Mouse (Mus musculus): ENCODE measurements around the gene Gm49405. TPM values are rescaled to one million over a fixed set of nuclear protein-coding genes. Genes with fewer than 3 reads are reported as not detected.
"Not testable (repeated sequence)": the region's sequence is repeated elsewhere in the genome, so short reads cannot be mapped to it uniquely, and the experiment has no call there.

The Gm49405 gene
- polyA plus RNA-seq, 1 experiment from 2014 or later: 0.48 TPM

- H3K9ac ChIP-seq (ENCODE audit: low read depth, low read length); H3K4me2 ChIP-seq (ENCODE audit: low read depth, low read length); H3K4me3 ChIP-seq (ENCODE audit: low read depth, low read length); H3K27ac ChIP-seq (ENCODE audit: low read length); H3K36me3 ChIP-seq (ENCODE audit: control insufficient read depth, insufficient read depth); ATAC-seq (ENCODE audit: low read depth); H3K27me3 ChIP-seq (ENCODE audit: control insufficient read depth, insufficient read depth, low read depth, low read length); H3K9me3 ChIP-seq (replicated peaks; ENCODE audit: control insufficient read depth, low read length); H3K4me1 ChIP-seq (ENCODE audit: control insufficient read depth, low read depth, low read length): not testable (repeated sequence)
- 74% methylated on average over 6 of the region's 6 CpGs for WGBS (ENCODE audit: insufficient replicate concordance)
These were observed 38.6 kb upstream of the Gm49405 start for GRCm38 (mm10) chr19:3961805-3962204.

- WGBS (ENCODE audit: insufficient replicate concordance): 9% methylated on average over 2 of the region's 2 CpGs
- H3K9me3 ChIP-seq (replicated peaks; ENCODE audit: control insufficient read depth, low read length): no peaks in the 10 kb centered on the region
These were observed 38.0 kb upstream of the Gm49405 start for GRCm38 (mm10) chr19:3962469-3962868.

GRCm38 (mm10) chr19:3964030-3964429, 36.4 kb upstream of the Gm49405 start:
- H3K4me3 ChIP-seq (ENCODE audit: low read depth, low read length): no peak overlapping the region
- no peak overlapping the region for H3K9ac ChIP-seq (ENCODE audit: low read depth, low read length)
- H3K4me2 ChIP-seq (ENCODE audit: low read depth, low read length): no peak overlapping the region
- H3K27ac ChIP-seq (ENCODE audit: low read length): no peak overlapping the region
- H3K9me3 ChIP-seq (replicated peaks; ENCODE audit: control insufficient read depth, low read length): no peaks in the 10 kb centered on the region
- 57% methylated on average over 4 of the region's 4 CpGs for WGBS (ENCODE audit: insufficient replicate concordance)
- H3K4me1 ChIP-seq (ENCODE audit: control insufficient read depth, low read depth, low read length): no peaks in the 10 kb centered on the region; the same call in 1 of the 2 replicates
- no peaks in the 10 kb centered on the region for H3K36me3 ChIP-seq (ENCODE audit: control insufficient read depth, insufficient read depth)
- no peaks in the 10 kb centered on the region for H3K27me3 ChIP-seq (ENCODE audit: control insufficient read depth, insufficient read depth, low read depth, low read length)
- peak; percentile 16; the same call in 1 of the 2 replicates for ATAC-seq (ENCODE audit: low read depth)

More at GRCm38 (mm10) chr19:3962469-3962868, 38.0 kb upstream of the Gm49405 start:
- ATAC-seq (ENCODE audit: low read depth): no peak
- no peak overlapping the region for H3K4me2 ChIP-seq (ENCODE audit: low read depth, low read length)
- no peaks in the 10 kb centered on the region for H3K36me3 ChIP-seq (ENCODE audit: control insufficient read depth, insufficient read depth)
- no peaks in the 10 kb centered on the region; the same call in 1 of the 2 replicates for H3K4me1 ChIP-seq (ENCODE audit: control insufficient read depth, low read depth, low read length)
- H3K27me3 ChIP-seq (ENCODE audit: control insufficient read depth, insufficient read depth, low read depth, low read length): no peaks in the 10 kb centered on the region
- no peak overlapping the region for H3K27ac ChIP-seq (ENCODE audit: low read length)
- no peak overlapping the region for H3K9ac ChIP-seq (ENCODE audit: low read depth, low read length)
- no peak overlapping the region for H3K4me3 ChIP-seq (ENCODE audit: low read depth, low read length)

- no peak overlapping the region for H3K27ac ChIP-seq (ENCODE audit: low read length)
- H3K9me3 ChIP-seq (replicated peaks; ENCODE audit: control insufficient read depth, low read length): no peaks in the 10 kb centered on the region
- H3K4me1 ChIP-seq (ENCODE audit: control insufficient read depth, low read depth, low read length): no peaks in the 10 kb centered on the region; the same call in 1 of the 2 replicates
- H3K9ac ChIP-seq (ENCODE audit: low read depth, low read length): no peak overlapping the region
- no peak for ATAC-seq (ENCODE audit: low read depth)
- H3K4me3 ChIP-seq (ENCODE audit: low read depth, low read length): no peak overlapping the region
- H3K36me3 ChIP-seq (ENCODE audit: control insufficient read depth, insufficient read depth): no peaks in the 10 kb centered on the region
- H3K27me3 ChIP-seq (ENCODE audit: control insufficient read depth, insufficient read depth, low read depth, low read length): no peaks in the 10 kb centered on the region
- WGBS (ENCODE audit: insufficient replicate concordance): 58% methylated on average over 11 of the region's 11 CpGs
- H3K4me2 ChIP-seq (ENCODE audit: low read depth, low read length): no peak overlapping the region
These were observed 33.9 kb upstream of the Gm49405 start for GRCm38 (mm10) chr19:3966330-3967075.

GRCm38 (mm10) chr19:3967258-3967657, 33.2 kb upstream of the Gm49405 start:
- Histone ChIP-seq H3K27me3 (ENCODE audit: control insufficient read depth, insufficient read depth, low read depth, low read length) (no peaks in the 10 kb centered on the region), H3K4me3 (ENCODE audit: low read depth, low read length) (no peak overlapping the region), H3K36me3 (ENCODE audit: control insufficient read depth, insufficient read depth) (no peaks in the 10 kb centered on the region), H3K9me3 (replicated peaks; ENCODE audit: control insufficient read depth, low read length) (no peaks in the 10 kb centered on the region), H3K4me2 (ENCODE audit: low read depth, low read length) (no peak overlapping the region), H3K9ac (ENCODE audit: low read depth, low read length) (no peak overlapping the region), H3K27ac (ENCODE audit: low read length) (no peak overlapping the region), H3K4me1 (ENCODE audit: control insufficient read depth, low read depth, low read length) (peaks cover 4% of the 10 kb centered on the region; the same call in 1 of the 2 replicates)
- no peak for ATAC-seq (ENCODE audit: low read depth)
- WGBS (ENCODE audit: insufficient replicate concordance): 31% methylated on average over 3 of the region's 3 CpGs

- Histone ChIP-seq H3K27ac (ENCODE audit: low read length) (no peak within 1 kb of the TSS), H3K9me3 (replicated peaks; ENCODE audit: control insufficient read depth, low read length) (no peaks in the 10 kb centered on the region), H3K4me1 (ENCODE audit: control insufficient read depth, low read depth, low read length) (peaks cover 10% of the 10 kb centered on the region; the same call in 1 of the 2 replicates), H3K9ac (ENCODE audit: low read depth, low read length) (no peak within 1 kb of the TSS), H3K27me3 (ENCODE audit: control insufficient read depth, insufficient read depth, low read depth, low read length) (no peaks in the 10 kb centered on the region), H3K4me3 (ENCODE audit: low read depth, low read length) (no peak within 1 kb of the TSS), H3K36me3 (ENCODE audit: control insufficient read depth, insufficient read depth) (no peaks in the 10 kb centered on the region), H3K4me2 (ENCODE audit: low read depth, low read length) (no peak within 1 kb of the TSS)
- WGBS (ENCODE audit: insufficient replicate concordance): 35% methylated on average over 9 of the region's 9 CpGs
- peak; percentile 68 for ATAC-seq (ENCODE audit: low read depth)
These were observed 28.2 kb upstream of the Gm49405 start, which contains the start of gene Aldh3b2 for GRCm38 (mm10) chr19:3972229-3972628. Gene Aldh3b2 (plus strand): TSS chr19:3972328.

- WGBS (ENCODE audit: insufficient replicate concordance): 72% methylated on average over 6 of the region's 6 CpGs
- not testable (repeated sequence) for H3K9me3 ChIP-seq (replicated peaks; ENCODE audit: control insufficient read depth, low read length)
These were observed 25.8 kb upstream of the Gm49405 start for GRCm38 (mm10) chr19:3974608-3975007.

GRCm38 (mm10) chr19:3975866-3976265, 24.6 kb upstream of the Gm49405 start:
- Histone ChIP-seq H3K36me3 (ENCODE audit: control insufficient read depth, insufficient read depth) (no peaks in the 10 kb centered on the region), H3K4me3 (ENCODE audit: low read depth, low read length) (no peak overlapping the region), H3K27ac (ENCODE audit: low read length) (no peak overlapping the region), H3K4me1 (ENCODE audit: control insufficient read depth, low read depth, low read length) (peaks cover 10% of the 10 kb centered on the region; the same call in 1 of the 2 replicates), H3K4me2 (ENCODE audit: low read depth, low read length) (no peak overlapping the region), H3K27me3 (ENCODE audit: control insufficient read depth, insufficient read depth, low read depth, low read length) (no peaks in the 10 kb centered on the region), H3K9ac (ENCODE audit: low read depth, low read length) (no peak overlapping the region), H3K9me3 (replicated peaks; ENCODE audit: control insufficient read depth, low read length) (no peaks in the 10 kb centered on the region)
- ATAC-seq (ENCODE audit: low read depth): no peak
- 56% methylated on average over 2 of the region's 2 CpGs for WGBS (ENCODE audit: insufficient replicate concordance)

More at GRCm38 (mm10) chr19:3974608-3975007, 25.8 kb upstream of the Gm49405 start:
- H3K27ac ChIP-seq (ENCODE audit: low read length); ATAC-seq (ENCODE audit: low read depth); H3K4me1 ChIP-seq (ENCODE audit: control insufficient read depth, low read depth, low read length); H3K4me2 ChIP-seq (ENCODE audit: low read depth, low read length); H3K27me3 ChIP-seq (ENCODE audit: control insufficient read depth, insufficient read depth, low read depth, low read length); H3K9ac ChIP-seq (ENCODE audit: low read depth, low read length); H3K36me3 ChIP-seq (ENCODE audit: control insufficient read depth, insufficient read depth); H3K4me3 ChIP-seq (ENCODE audit: low read depth, low read length): not testable (repeated sequence)

- Histone ChIP-seq H3K27ac (ENCODE audit: low read length) (no peak overlapping the region), H3K4me3 (ENCODE audit: low read depth, low read length) (no peak overlapping the region), H3K4me2 (ENCODE audit: low read depth, low read length) (no peak overlapping the region), H3K4me1 (ENCODE audit: control insufficient read depth, low read depth, low read length) (peaks cover 5% of the 10 kb centered on the region), H3K27me3 (ENCODE audit: control insufficient read depth, insufficient read depth, low read depth, low read length) (no peaks in the 10 kb centered on the region), H3K9me3 (replicated peaks; ENCODE audit: control insufficient read depth, low read length) (no peaks in the 10 kb centered on the region), H3K9ac (ENCODE audit: low read depth, low read length) (no peak overlapping the region), H3K36me3 (ENCODE audit: control insufficient read depth, insufficient read depth) (no peaks in the 10 kb centered on the region)
- WGBS (ENCODE audit: insufficient replicate concordance): 14% methylated on average over 4 of the region's 4 CpGs
- ATAC-seq (ENCODE audit: low read depth): peak; percentile 40; the same call in 1 of the 2 replicates
These were observed 20.1 kb upstream of the Gm49405 start for GRCm38 (mm10) chr19:3980309-3980708.
